Mouse (Mus musculus) adrenal gland, adult 8-10 months (tissue): ENCODE measurements around the gene Gm10198. TPM values are rescaled to one million over a fixed set of nuclear protein-coding genes. Genes with fewer than 3 reads are reported as not detected.

Experiments
- total RNA-seq, 4 experiments: library from RNA; stranded (reverse); gene quantifications; 2 replicates each; pipeline ENCODE4 v1.2.4; 2022

Gene Gm10198
- total RNA-seq, 4 experiments from 2014 or later = not detected

Other genes starting within 250 kb of the Gm10198 start
- 10 to 100 TPM; 68.5 to 95.7 (median 88.4) TPM for gene Gpbp1, start 102.7 kb upstream of the Gm10198 start, total RNA-seq
- gene Gm49496, start 42.8 kb upstream of the Gm10198 start, total RNA-seq = not detected
- 10 to 100 TPM; 35.1 to 49.7 (median 40.7) TPM for gene Mier3, start 88.2 kb downstream of the Gm10198 start, total RNA-seq
- gene Map3k1, start 216.2 kb downstream of the Gm10198 start, total RNA-seq = 100 to 1,000 TPM in 1 of 4 experiments, 10 to 100 TPM in 3; 41.6 to 114 (median 77.4) TPM